Mouse (Mus musculus) lung, postnatal 0 days (tissue): ENCODE measurements around the gene Clec3b.

Source experiments
- CTCF ChIP-seq: IDR thresholded peaks from 2 replicates; pipeline ENCODE4 v1.5.1; 2016; ENCODE audit warnings: antibody characterized with exemption, mild to moderate bottlenecking
- EP300 ChIP-seq: IDR thresholded peaks from 2 replicates; pipeline ENCODE4 v1.6.1; 2016; ENCODE audit warnings: antibody characterized with exemption, mild to moderate bottlenecking, control low read depth

GRCm38 (mm10) chr9:123206948-123207347 is 56.2 kb downstream of the Clec3b start:
- TF ChIP-seq CTCF, result no peak
- no peak for TF ChIP-seq EP300
